Mouse (Mus musculus): Measurements from ENCODE around the gene Iqgap3. TPM values are rescaled to one million over a fixed set of nuclear protein-coding genes. Genes with fewer than 3 reads are reported as not detected.

The Iqgap3 gene
- total RNA-seq, 2 experiments from 2014 or later, result 5.6 to 8.3 TPM

DNA sequence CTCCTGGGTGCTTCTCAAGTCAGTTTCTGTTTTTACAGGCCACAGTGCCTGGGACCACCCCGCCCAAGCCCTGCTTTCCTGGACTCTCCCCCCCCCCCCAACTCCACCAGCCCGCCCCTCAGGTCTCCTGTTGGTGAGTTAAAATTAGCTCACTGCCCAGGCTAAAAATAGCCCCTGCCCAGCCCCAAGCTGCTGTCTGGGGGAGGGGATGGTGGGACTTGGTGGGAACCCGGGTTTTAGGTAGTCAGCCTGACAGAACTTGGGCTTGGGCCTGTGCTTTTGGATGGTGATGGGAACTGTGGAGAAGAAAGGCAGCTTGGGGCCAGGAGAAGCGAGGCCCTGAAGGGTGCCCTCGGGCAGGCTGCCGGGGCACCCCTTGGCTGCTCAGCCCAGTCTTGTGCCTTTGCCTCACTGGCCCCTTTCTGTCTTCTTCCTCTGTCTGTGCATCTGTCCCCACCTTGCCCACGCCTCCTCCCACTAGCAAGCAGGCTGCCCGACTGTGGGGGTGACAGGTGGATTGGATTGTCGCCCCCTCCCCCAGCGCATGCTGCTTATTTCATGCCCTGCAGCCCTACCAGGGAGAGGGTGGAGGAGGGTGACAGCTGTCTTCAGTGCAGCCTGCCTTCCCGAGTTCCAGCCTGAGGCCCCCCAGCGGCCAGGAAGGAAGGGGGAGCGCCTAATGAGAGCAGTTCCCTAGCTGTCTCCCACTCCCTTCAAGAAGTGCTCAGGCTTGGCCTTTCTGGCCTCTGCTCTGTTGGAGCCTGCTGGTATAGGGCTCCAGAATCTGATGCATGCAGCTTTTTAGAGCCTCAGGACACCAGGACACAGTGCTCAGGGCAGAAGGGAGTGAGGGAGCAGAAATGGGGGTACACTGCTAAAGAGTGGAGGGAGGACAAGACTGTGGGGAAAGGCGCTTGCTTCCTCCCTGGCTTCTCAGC is 68.6 kb downstream of the Iqgap3 start:
- peak; percentile 52 for DNase-seq

DNA sequence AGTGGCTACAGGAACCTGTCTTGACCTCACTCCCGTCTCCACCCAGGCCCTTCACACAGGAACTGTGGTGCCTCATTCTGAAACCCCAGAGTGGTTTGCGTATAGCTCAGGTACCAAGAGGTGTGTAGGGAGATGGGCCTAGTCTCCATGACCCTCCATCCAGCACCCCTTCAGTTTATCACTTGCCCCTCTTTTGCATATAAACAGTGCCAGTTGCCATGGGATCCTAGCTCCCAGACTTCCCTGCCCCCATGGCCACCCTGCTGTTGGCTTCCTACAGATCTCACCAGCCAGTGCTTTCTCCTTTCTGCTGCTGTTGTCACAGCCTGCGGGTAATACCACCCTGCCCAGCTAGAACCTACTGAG is 69.2 kb downstream of the Iqgap3 start:
- DNase-seq, result no peak

DNA sequence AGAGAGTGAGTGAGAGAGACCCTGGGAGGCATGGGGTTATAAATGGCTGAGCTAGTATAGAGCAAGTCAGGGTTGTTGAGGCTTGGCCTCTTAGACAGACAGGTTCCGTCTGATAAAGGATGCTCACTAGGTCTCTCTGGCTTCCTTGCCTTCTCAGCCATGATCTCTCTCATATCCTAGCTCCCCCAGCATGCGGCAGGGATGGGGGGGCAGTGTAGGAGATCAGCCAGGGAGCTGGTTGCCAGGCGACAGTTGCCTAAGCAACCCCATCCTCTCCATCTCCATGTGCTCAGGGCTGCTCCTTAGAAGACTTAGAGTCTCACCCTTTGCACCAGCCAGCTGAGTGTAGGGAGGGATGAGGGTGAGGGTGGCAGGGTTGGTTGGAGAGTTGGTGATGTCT is 70.3 kb downstream of the Iqgap3 start:
- no peak for DNase-seq

DNA sequence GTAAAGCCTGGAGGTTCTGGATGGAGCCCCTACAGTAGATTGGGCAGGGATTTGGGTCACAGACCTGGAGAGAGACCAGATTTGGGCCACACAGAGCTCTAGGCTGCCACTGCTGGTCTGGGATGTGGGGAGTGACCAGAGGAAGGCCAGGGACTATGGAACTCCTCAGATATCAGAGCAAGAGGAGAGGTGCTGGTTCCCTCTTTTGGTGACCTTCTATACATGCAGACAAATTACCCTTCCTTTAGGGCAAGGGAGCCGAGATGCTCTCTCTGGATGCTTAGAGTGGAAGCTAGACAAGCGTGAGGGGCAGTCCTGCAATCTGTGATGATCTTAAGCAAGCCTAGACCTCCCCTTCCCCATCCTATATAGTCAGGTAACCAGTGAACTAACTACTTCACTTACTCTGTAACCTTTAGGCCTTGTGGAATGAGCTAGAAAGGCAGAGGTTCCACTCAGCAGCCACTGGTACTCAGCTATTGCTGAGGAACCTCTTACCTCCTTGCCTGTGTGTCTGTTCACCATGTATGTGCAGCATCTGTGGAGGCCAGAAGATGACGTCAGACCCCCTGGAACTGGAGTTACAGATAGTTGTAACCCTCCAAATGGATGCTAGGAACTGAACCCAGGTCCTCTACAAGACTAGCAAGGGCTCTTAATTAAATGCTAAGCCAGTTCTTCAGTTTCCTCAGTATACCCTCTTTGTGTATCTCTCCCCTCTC is 71.7 kb downstream of the Iqgap3 start:
- no peak for DNase-seq

DNA sequence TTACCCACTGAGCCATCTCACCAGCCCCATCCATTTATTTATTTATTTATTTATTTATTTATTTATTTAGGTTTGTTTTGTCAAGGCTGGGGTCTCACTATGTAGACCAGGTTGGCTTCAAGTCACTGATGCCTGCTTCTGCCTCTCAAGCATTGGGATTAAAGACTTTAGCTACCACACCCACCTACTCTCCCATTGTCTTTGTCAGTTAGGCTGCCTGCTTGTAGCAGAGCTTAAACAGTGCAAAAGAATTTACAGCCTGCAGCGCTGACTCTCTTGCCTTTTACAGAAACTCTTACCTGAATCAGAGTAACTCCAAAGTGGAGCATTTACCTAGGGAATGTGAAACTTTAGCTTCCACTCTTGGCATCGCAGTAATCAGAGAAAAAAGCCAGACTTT is 72.5 kb downstream of the Iqgap3 start:
- no peak for DNase-seq

DNA sequence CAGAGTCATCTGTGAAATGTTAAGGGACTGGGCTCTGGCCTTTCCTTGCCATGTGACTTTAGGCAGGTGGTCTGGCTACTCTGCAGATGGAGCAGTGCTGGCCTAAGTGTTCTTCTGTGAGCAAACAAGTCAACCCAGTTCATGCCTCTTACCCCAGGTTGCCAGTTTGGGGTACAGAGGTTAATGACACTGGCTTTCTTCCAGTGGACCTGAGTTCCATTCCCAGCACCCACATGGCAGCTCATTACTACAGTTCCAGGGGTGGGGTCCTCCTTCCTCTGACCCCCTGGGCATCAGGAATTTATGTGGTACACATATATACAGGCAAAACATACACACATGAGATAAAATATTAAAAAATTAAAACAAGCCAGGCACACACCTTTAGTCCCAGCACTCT is 75.0 kb downstream of the Iqgap3 start:
- DNase-seq, result no peak

DNA sequence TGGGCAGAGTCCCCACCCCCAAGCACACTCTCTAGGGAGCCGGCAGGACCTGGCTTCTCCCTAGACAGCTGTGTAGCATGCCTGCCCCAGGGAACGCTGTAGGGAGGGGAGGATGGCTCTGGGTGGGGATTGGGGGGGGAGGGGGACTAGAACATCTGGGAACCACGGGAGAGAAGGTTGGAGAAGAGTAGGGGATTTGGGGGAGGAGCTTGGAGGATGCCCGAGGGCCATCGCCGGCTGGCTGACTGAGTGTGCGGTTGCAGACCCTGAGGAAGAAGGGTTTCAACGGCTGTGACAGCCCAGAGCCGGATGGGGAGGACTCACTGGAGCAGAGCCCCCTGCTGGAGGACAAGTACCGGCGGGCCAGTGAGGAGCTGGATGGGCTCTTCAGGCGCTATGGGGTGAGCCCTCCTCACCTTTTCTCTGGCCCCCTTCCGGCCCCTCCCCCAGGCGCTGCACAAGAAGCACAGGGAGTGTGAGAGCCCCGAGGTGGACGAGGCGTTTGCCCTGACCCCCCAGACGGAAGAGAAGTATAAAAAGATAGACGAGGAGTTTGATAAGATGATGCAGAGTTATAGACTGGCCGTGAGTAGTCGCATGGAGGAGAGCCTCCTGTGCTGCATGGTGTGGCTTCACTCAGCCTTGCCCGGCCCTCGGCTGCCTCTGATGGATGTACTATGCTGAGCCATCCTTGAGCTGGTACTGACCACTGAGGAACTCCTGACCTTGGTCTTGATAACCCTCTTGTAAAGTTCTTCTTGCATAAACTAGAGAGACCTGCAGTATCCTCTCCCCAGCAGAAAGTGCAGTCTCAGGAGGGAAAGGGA is 76.2 kb downstream of the Iqgap3 start:
- DNase-seq, result peak; percentile 56

DNA sequence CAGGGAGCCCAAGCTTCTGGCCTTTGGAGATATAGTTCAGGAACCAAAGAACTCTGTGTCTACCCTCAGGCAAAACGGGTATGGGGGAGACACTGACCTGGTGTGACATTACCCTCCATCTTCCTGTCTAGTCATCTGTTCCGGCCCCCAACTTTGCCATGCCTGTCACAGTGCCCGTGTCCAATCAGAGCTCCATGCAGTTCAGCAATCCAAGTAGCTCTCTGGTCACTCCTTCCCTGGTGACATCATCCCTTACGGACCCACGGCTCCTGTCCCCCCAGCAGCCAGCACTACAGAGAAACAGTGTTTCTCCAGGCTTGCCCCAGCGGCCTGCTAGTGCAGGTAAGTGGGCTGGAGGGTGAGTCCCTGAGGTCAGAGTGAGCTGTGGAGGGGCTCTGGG is 77.2 kb downstream of the Iqgap3 start:
- DNase-seq, result no peak

DNA sequence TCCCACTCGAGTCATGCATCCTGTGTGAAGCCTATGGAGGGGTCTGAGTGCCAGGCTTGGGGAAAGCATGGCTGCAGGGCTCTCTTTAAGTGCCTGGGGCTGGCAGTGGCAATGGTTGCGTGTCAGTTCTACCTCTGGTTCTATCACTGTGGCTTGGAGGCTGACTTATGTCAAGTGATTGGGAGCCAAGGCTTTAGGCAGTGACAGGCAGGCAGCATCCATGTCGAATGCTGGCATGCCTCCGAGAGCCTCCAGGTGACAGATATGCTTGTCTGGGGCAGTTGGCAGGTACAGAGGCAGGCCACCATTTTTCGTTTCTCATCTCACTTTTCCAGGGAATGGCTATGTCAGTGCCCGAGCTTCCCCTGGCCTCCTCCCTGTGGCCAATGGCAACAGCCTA is 79.1 kb downstream of the Iqgap3 start:
- DNase-seq, result no peak

DNA sequence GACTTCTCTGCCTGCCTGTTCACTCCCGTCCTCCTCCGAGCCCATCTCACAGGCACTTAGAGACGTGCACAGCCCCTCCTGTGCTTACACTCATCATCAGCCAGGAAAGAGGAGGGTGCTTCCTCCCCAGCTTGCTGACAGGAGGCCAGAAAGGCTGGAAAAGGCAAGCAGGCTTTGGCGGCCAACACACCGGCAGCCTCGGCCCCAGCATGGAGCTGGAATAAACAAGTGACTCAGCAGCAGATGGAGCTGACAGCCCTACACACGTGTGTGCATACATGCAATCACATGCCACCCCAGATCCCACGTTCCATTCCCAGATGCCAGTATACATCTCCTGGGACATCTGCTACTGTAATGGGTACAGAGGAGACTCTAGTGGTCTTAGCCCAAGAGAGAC is 80.5 kb downstream of the Iqgap3 start:
- peak; percentile 56 for DNase-seq

DNA sequence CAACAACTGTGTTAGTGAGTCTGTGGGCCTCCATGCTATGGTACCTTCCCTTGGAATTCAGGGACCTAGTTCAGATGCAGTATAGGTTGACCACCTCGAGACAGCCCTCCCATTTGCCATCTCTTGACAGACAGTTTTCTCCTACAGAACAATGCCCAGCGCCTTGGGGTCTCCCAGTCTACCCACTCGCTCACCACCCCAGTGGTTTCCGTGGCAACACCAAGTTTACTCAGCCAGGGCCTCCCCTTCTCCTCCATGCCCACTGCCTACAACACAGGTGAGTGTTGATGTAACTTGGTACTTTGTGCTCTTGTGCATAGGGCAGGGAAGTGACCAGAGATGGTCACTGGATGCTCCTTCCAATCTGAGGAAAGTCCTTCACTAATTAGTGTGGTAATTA is 81.0 kb downstream of the Iqgap3 start:
- DNase-seq, result no peak

DNA sequence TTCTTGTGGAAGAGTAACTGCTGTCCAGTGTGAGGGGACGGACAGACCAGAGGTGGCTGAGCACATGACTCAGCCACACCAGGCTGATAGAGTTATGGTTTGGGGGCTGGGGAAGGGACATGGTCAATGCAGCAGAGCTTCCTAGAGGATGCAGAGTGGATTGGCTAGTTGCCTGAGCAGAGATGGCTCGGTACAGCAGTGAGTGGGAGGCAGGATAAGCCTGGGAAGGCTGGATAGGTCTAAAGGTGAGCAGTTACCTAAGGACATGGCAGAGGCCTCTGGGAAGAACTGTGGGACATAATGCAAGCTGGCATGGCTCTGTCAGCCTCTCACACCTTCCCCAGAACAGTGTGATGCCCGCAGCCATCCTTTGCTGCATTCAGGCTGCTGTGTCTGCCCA is 82.1 kb downstream of the Iqgap3 start:
- DNase-seq, result no peak

DNA sequence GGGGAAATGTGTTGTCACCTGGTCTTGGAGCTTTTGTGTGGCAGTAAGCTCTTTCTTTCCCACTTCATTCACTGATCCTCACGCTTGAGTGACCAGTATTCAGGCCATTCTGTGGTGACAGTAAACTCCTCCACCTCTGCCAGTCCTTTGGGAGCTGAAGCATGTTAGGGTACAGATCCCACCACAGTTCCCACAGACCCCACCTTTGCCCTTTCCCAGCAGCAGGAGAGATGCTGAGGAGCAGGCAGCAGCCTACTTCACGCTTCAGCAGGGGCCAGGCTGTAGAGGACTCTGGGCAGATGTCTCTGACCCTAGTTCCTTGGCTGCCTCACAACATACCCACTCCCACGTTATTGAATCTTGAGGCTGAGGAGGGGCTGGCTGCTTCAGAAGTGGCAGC is 82.5 kb downstream of the Iqgap3 start:
- no peak for DNase-seq

DNA sequence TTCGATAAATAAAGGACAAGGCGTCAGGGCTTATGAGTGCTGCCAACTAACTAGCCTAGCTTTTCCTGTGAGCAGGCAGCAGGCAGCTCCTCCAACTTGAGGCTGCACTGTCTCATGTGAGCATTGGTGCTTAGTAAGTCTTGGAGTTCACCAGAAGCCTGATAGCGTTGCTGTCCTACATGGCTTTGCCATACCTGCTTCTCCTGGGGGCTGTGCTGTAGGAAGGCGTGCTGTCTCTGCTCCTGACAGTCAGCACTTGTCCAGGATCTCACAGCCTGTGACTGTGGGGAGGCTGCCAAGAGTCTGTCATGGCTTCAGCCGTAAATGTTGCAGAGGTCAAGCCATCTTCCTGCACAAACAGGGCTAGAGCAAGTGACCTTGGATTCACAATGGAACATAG is 84.3 kb downstream of the Iqgap3 start:
- no peak for DNase-seq

DNA sequence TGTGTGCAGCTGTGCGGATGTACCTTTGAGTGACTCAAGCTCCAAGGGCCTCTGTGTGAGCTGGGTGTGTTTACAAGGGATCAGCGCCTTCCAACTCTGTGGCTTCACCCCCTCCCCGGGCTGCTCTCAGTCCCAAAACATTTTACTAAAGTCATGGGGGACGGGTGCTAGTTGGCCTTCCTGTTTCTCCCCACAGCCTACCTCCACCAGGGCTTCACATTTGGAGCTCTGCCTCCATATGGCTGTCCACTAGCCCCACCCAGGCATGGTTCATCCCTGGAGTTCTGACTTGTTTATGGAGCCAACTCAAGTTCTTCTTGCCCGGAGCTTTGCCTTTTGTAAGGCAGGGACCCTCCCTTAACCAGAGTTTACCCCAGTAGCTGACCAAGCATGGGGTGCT is 88.6 kb downstream of the Iqgap3 start:
- no peak for DNase-seq

Other genes with a start within 250 kb of the Iqgap3 start
- gene Sh2d2a, start 235.2 kb upstream of the Iqgap3 start, total RNA-seq (2021), result under 1 TPM in 1 of 2 experiments, not detected in 1; 0.18 TPM
- 10 to 100 TPM; 44.2 to 47.7 TPM for gene Prcc, start 196.4 kb upstream of the Iqgap3 start, total RNA-seq (2021)
- 100 to 1,000 TPM; 192 to 197 TPM for gene Hdgf, start 175.7 kb upstream of the Iqgap3 start, total RNA-seq (2021)
- 10 to 100 TPM; 47.3 to 55.6 TPM for gene Mrpl24, start 162.5 kb upstream of the Iqgap3 start, total RNA-seq (2021)
- gene Isg20l2, start 151.7 kb upstream of the Iqgap3 start, total RNA-seq (2021), result 10 to 100 TPM; 10.7 to 15.0 TPM
- 1 to 10 TPM; 4.8 to 7.0 TPM for gene Rrnad1, start 151.3 kb upstream of the Iqgap3 start, total RNA-seq (2021)
- gene Crabp2, start 133.3 kb upstream of the Iqgap3 start, total RNA-seq (2021), result 1 to 10 TPM in 1 of 2 experiments, under 1 TPM in 1; 0.96 to 1.1 TPM
- 10 to 100 TPM; 72.4 to 87.7 TPM for gene Nes, start 110.9 kb upstream of the Iqgap3 start, total RNA-seq (2021)
- gene Bcan, start 81.7 kb upstream of the Iqgap3 start, total RNA-seq (2021), result 1 to 10 TPM in 1 of 2 experiments, under 1 TPM in 1; 0.61 to 1.9 TPM
- not detected for gene Hapln2, start 54.4 kb upstream of the Iqgap3 start, total RNA-seq (2021)
- 10 to 100 TPM; 12.5 to 14.7 TPM for gene Gpatch4, start 38.9 kb upstream of the Iqgap3 start, total RNA-seq (2021)
- 10 to 100 TPM; 52.5 to 57.1 TPM for gene Naxe, start 23.5 kb upstream of the Iqgap3 start, total RNA-seq (2021)
- not detected for gene Ttc24, start 3.7 kb upstream of the Iqgap3 start, total RNA-seq (2021)
- 100 to 1,000 TPM; 148 to 163 TPM for gene Mef2d, start 60.4 kb downstream of the Iqgap3 start, total RNA-seq (2021)
- gene Rhbg, start 172.7 kb downstream of the Iqgap3 start, total RNA-seq (2021), result not detected
- gene Gm38392, start 205.2 kb downstream of the Iqgap3 start, total RNA-seq (2021), result under 1 TPM; 0.47 to 0.72 TPM
- 1 to 10 TPM; 8.7 to 9.5 TPM for gene Tsacc, start 215.0 kb downstream of the Iqgap3 start, total RNA-seq (2021)
- gene Cct3, start 215.1 kb downstream of the Iqgap3 start, total RNA-seq (2021), result 100 to 1,000 TPM; 177 to 190 TPM
- 10 to 100 TPM; 48.2 to 52.1 TPM for gene Glmp, start 243.1 kb downstream of the Iqgap3 start, total RNA-seq (2021)

Measured in gastrocnemius, postnatal 10 days (tissue).